Mouse (Mus musculus) c-Kit-positive CD71-positive TER-119-positive erythroid progenitor cells, embryonic 14.5 days (primary cell): Measurements from ENCODE around the gene Rbl2.

Experiments
- DNase-seq: peaks from one replicate; pipeline ENCODE4 v3.0.0-alpha.2; 2013; ENCODE audit warnings: low spot score

The Rbl2 gene

GRCm38 (mm10) chr8:91106271-91106670, 36.4 kb downstream of the Rbl2 start:
- no peak for DNase-seq

- no peak for DNase-seq
These were observed 42.1 kb downstream of the Rbl2 start for GRCm38 (mm10) chr8:91111868-91112477.

GRCm38 (mm10) chr8:91114428-91114827, 44.6 kb downstream of the Rbl2 start:
- no peak for DNase-seq

- no peak for DNase-seq
These were observed 45.1 kb downstream of the Rbl2 start for GRCm38 (mm10) chr8:91114910-91115309.

GRCm38 (mm10) chr8:91117537-91117936, 47.7 kb downstream of the Rbl2 start:
- no peak for DNase-seq

- peak; percentile 15 for DNase-seq
These were observed 48.3 kb downstream of the Rbl2 start for GRCm38 (mm10) chr8:91118131-91118530.

- no peak for DNase-seq
These were observed 54.5 kb downstream of the Rbl2 start for GRCm38 (mm10) chr8:91124315-91124714.

- no peak for DNase-seq
These were observed 56.9 kb downstream of the Rbl2 start for GRCm38 (mm10) chr8:91126786-91127185.

- DNase-seq, result no peak
These were observed 62.9 kb downstream of the Rbl2 start for GRCm38 (mm10) chr8:91132731-91133130.

GRCm38 (mm10) chr8:91133441-91134069, 63.7 kb downstream of the Rbl2 start:
- DNase-seq, result no peak

GRCm38 (mm10) chr8:91134070-91134475, 64.2 kb downstream of the Rbl2 start:
- DNase-seq, result peak; percentile 97

- no peak for DNase-seq
These were observed 64.8 kb downstream of the Rbl2 start for GRCm38 (mm10) chr8:91134659-91135058.

GRCm38 (mm10) chr8:91135308-91136181, 65.7 kb downstream of the Rbl2 start:
- no peak for DNase-seq

GRCm38 (mm10) chr8:91140828-91141227, 71.0 kb downstream of the Rbl2 start:
- no peak for DNase-seq

- DNase-seq, result peak; percentile 30
These were observed 77.9 kb downstream of the Rbl2 start for GRCm38 (mm10) chr8:91147715-91148114.

- DNase-seq, result no peak
These were observed 78.9 kb downstream of the Rbl2 start for GRCm38 (mm10) chr8:91148643-91149178.

GRCm38 (mm10) chr8:91149298-91149697, 79.4 kb downstream of the Rbl2 start:
- no peak for DNase-seq

GRCm38 (mm10) chr8:91151531-91151930, 81.7 kb downstream of the Rbl2 start:
- no peak for DNase-seq

- DNase-seq, result no peak
These were observed 84.0 kb downstream of the Rbl2 start for GRCm38 (mm10) chr8:91153831-91154230.

- DNase-seq, result peak; percentile 48
These were observed 84.7 kb downstream of the Rbl2 start for GRCm38 (mm10) chr8:91154564-91154963.

GRCm38 (mm10) chr8:91158617-91159016, 88.8 kb downstream of the Rbl2 start:
- DNase-seq, result no peak

GRCm38 (mm10) chr8:91159959-91160800, 90.3 kb downstream of the Rbl2 start:
- no peak for DNase-seq
